Mouse (Mus musculus): Measurements from ENCODE around the gene Atp6v1b1. TPM values are rescaled to one million over a fixed set of nuclear protein-coding genes. Genes with fewer than 3 reads are reported as not detected.

The Atp6v1b1 gene
- polyA plus RNA-seq, 1 experiment from 2014 or later = 1.1 TPM

GRCm38 (mm10) chr6:83750171-83750684 lies 7.4 kb downstream of the Atp6v1b1 start:
- Histone ChIP-seq H3K9me3 (no peaks in the 10 kb centered on the region), H3K27ac (no peak overlapping the region), H3K4me1 (0 out of 2 replicates have a peak, but pooled peaks cover 6% of the 10 kb centered on the region), H3K36me3 (no peaks in the 10 kb centered on the region), H3K9ac (peak overlapping the region; percentile 27; the same call in 1 of the 2 replicates), H3K4me2 (peak overlapping the region; percentile 33; the same call in 1 of the 2 replicates), H3K27me3 (peaks cover 43% of the 10 kb centered on the region), H3K4me3 (no peak overlapping the region)
- ATAC-seq (ENCODE audit: insufficient number of reproducible peaks, insufficient read depth, low FRiP score, low TSS enrichment, low read depth) = no peak
- WGBS = 8% methylated on average over 11 of the region's 11 CpGs

GRCm38 (mm10) chr6:83756051-83756450 lies 13.3 kb downstream of the Atp6v1b1 start:
- Histone ChIP-seq H3K9ac (no peak overlapping the region), H3K27me3 (peaks cover 69% of the 10 kb centered on the region), H3K27ac (no peak overlapping the region), H3K36me3 (no peaks in the 10 kb centered on the region), H3K4me2 (no peak overlapping the region), H3K9me3 (no peaks in the 10 kb centered on the region), H3K4me1 (peaks cover 10% of the 10 kb centered on the region; the same call in 1 of the 2 replicates), H3K4me3 (no peak overlapping the region)
- ATAC-seq (ENCODE audit: insufficient number of reproducible peaks, insufficient read depth, low FRiP score, low TSS enrichment, low read depth) = no peak
- 71% methylated on average over 9 of the region's 9 CpGs for WGBS

GRCm38 (mm10) chr6:83762344-83762743 lies 19.6 kb downstream of the Atp6v1b1 start, which contains the start of gene Ankrd53:
Gene Ankrd53, plus strand, starts transcription at chr6:83762644.
- Histone ChIP-seq H3K9ac (peak within 1 kb of the TSS; percentile 66), H3K4me3 (peak within 1 kb of the TSS; percentile 41), H3K9me3 (no peaks in the 10 kb centered on the region), H3K4me1 (peaks cover 17% of the 10 kb centered on the region), H3K27me3 (peaks cover 67% of the 10 kb centered on the region), H3K36me3 (no peaks in the 10 kb centered on the region), H3K27ac (no peak within 1 kb of the TSS), H3K4me2 (peak within 1 kb of the TSS; percentile 68)
- 23% methylated on average over 6 of the region's 6 CpGs for WGBS
- ATAC-seq (ENCODE audit: insufficient number of reproducible peaks, insufficient read depth, low FRiP score, low TSS enrichment, low read depth) = no peak

GRCm38 (mm10) chr6:83762880-83763431 lies 20.2 kb downstream of the Atp6v1b1 start:
- peak overlapping the region; percentile 41 for H3K4me3 ChIP-seq
- peak overlapping the region; percentile 66 for H3K9ac ChIP-seq
- peak overlapping the region; percentile 68 for H3K4me2 ChIP-seq
- 0 out of 2 replicates have a peak, but pooled peaks have one; percentile 27 for ATAC-seq (ENCODE audit: insufficient number of reproducible peaks, insufficient read depth, low FRiP score, low TSS enrichment, low read depth)
- H3K9me3 ChIP-seq = no peaks in the 10 kb centered on the region
- peaks cover 61% of the 10 kb centered on the region for H3K27me3 ChIP-seq
- peaks cover 17% of the 10 kb centered on the region for H3K4me1 ChIP-seq
- no peak overlapping the region for H3K27ac ChIP-seq
- 0 out of 2 replicates have a peak, but pooled peaks cover 1% of the 10 kb centered on the region for H3K36me3 ChIP-seq
- WGBS = under 1% methylated on average over 35 of the region's 35 CpGs

- ATAC-seq (ENCODE audit: insufficient number of reproducible peaks, insufficient read depth, low FRiP score, low TSS enrichment, low read depth) = no peak
- H3K9ac ChIP-seq = no peak overlapping the region
- no peak overlapping the region for H3K4me2 ChIP-seq
- H3K4me1 ChIP-seq = peaks cover 14% of the 10 kb centered on the region
- H3K27me3 ChIP-seq = peaks cover 27% of the 10 kb centered on the region
- no peak overlapping the region for H3K27ac ChIP-seq
- WGBS = 84% methylated on average over 3 of the region's 3 CpGs
- no peaks in the 10 kb centered on the region for H3K9me3 ChIP-seq
- no peak overlapping the region for H3K4me3 ChIP-seq
- peaks cover 40% of the 10 kb centered on the region for H3K36me3 ChIP-seq
Measured at GRCm38 (mm10) chr6:83766982-83767381, 24.2 kb downstream of the Atp6v1b1 start.

- Histone ChIP-seq H3K4me2 (no peak overlapping the region), H3K27ac (no peak overlapping the region), H3K36me3 (peaks cover 55% of the 10 kb centered on the region), H3K27me3 (peaks cover 12% of the 10 kb centered on the region), H3K9ac (no peak overlapping the region), H3K4me1 (peaks cover 3% of the 10 kb centered on the region; the same call in 1 of the 2 replicates), H3K4me3 (no peak overlapping the region), H3K9me3 (no peaks in the 10 kb centered on the region)
- WGBS = 77% methylated on average over 5 of the region's 5 CpGs
- ATAC-seq (ENCODE audit: insufficient number of reproducible peaks, insufficient read depth, low FRiP score, low TSS enrichment, low read depth) = no peak
Measured at GRCm38 (mm10) chr6:83768485-83768884, 25.7 kb downstream of the Atp6v1b1 start.

GRCm38 (mm10) chr6:83774126-83774525 lies 31.3 kb downstream of the Atp6v1b1 start:
- 56% methylated on average over 9 of the region's 9 CpGs for WGBS
- Histone ChIP-seq H3K9ac (peak overlapping the region; percentile 97), H3K9me3 (no peaks in the 10 kb centered on the region), H3K27ac (no peak overlapping the region), H3K4me3 (peak overlapping the region; percentile 95), H3K4me2 (peak overlapping the region; percentile 79), H3K27me3 (no peaks in the 10 kb centered on the region), H3K4me1 (peaks cover 22% of the 10 kb centered on the region), H3K36me3 (peaks cover 45% of the 10 kb centered on the region)
- ATAC-seq (ENCODE audit: insufficient number of reproducible peaks, insufficient read depth, low FRiP score, low TSS enrichment, low read depth) = no peak

- ATAC-seq (ENCODE audit: insufficient number of reproducible peaks, insufficient read depth, low FRiP score, low TSS enrichment, low read depth) = no peak
- Histone ChIP-seq H3K4me1 (peaks cover 22% of the 10 kb centered on the region), H3K36me3 (peaks cover 36% of the 10 kb centered on the region), H3K9me3 (no peaks in the 10 kb centered on the region), H3K27me3 (no peaks in the 10 kb centered on the region), H3K4me3 (peak overlapping the region; percentile 95), H3K4me2 (peak overlapping the region; percentile 79), H3K27ac (peak overlapping the region; percentile 83), H3K9ac (peak overlapping the region; percentile 97)
- WGBS = 2% methylated on average over 14 of the region's 14 CpGs
Measured at GRCm38 (mm10) chr6:83774781-83775563, 32.2 kb downstream of the Atp6v1b1 start.

GRCm38 (mm10) chr6:83775638-83776293 lies 33.0 kb downstream of the Atp6v1b1 start, which contains the start of gene Tex261:
Gene Tex261, minus strand, starts transcription at chr6:83775813.
- Histone ChIP-seq H3K9me3 (no peaks in the 10 kb centered on the region), H3K4me1 (peaks cover 22% of the 10 kb centered on the region), H3K27ac (peak within 1 kb of the TSS; percentile 83), H3K27me3 (no peaks in the 10 kb centered on the region), H3K9ac (peak within 1 kb of the TSS; percentile 97), H3K36me3 (peaks cover 30% of the 10 kb centered on the region), H3K4me3 (peak within 1 kb of the TSS; percentile 95), H3K4me2 (peak within 1 kb of the TSS; percentile 79)
- WGBS = under 1% methylated on average over 44 of the region's 45 CpGs
- ATAC-seq (ENCODE audit: insufficient number of reproducible peaks, insufficient read depth, low FRiP score, low TSS enrichment, low read depth) = peak; percentile 90

- no peak for ATAC-seq (ENCODE audit: insufficient number of reproducible peaks, insufficient read depth, low FRiP score, low TSS enrichment, low read depth)
- H3K9ac ChIP-seq = no peak overlapping the region
- no peak overlapping the region for H3K4me2 ChIP-seq
- H3K27ac ChIP-seq = no peak overlapping the region
- no peak overlapping the region for H3K4me3 ChIP-seq
- peaks cover 4% of the 10 kb centered on the region for H3K36me3 ChIP-seq
- peaks cover 21% of the 10 kb centered on the region for H3K4me1 ChIP-seq
- H3K27me3 ChIP-seq = 0 out of 2 replicates have a peak, but pooled peaks cover 4% of the 10 kb centered on the region
- 83% methylated on average over 7 of the region's 7 CpGs for WGBS
- no peaks in the 10 kb centered on the region for H3K9me3 ChIP-seq
Measured at GRCm38 (mm10) chr6:83778306-83778705, 35.5 kb downstream of the Atp6v1b1 start.

GRCm38 (mm10) chr6:83779026-83779425 lies 36.2 kb downstream of the Atp6v1b1 start:
- Histone ChIP-seq H3K27me3 (0 out of 2 replicates have a peak, but pooled peaks cover 4% of the 10 kb centered on the region), H3K4me3 (no peak overlapping the region), H3K4me1 (peaks cover 14% of the 10 kb centered on the region), H3K27ac (no peak overlapping the region), H3K4me2 (no peak overlapping the region), H3K9me3 (no peaks in the 10 kb centered on the region), H3K36me3 (no peaks in the 10 kb centered on the region), H3K9ac (no peak overlapping the region)
- ATAC-seq (ENCODE audit: insufficient number of reproducible peaks, insufficient read depth, low FRiP score, low TSS enrichment, low read depth) = no peak
- WGBS = 9% methylated on average over 5 of the region's 5 CpGs

All from embryonic facial prominence, embryonic 13.5 days (tissue).